Mouse (Mus musculus): Measurements from ENCODE around the gene Ipo11.

The Ipo11 gene

GRCm38 (mm10) chr13:106904637-106905036, 32.1 kb downstream of the Ipo11 start:
- DNase-seq (ENCODE audit: low spot score) = no peak

- no peak for DNase-seq (ENCODE audit: low spot score)
Observed at GRCm38 (mm10) chr13:106894284-106894683, 42.5 kb downstream of the Ipo11 start.

GRCm38 (mm10) chr13:106893701-106894100, 43.1 kb downstream of the Ipo11 start:
- DNase-seq (ENCODE audit: low spot score) = no peak

GRCm38 (mm10) chr13:106893196-106893595, 43.6 kb downstream of the Ipo11 start:
- peak; percentile 87 for DNase-seq (ENCODE audit: low spot score)

- no peak for DNase-seq (ENCODE audit: low spot score)
Observed at GRCm38 (mm10) chr13:106887364-106887763, 49.4 kb downstream of the Ipo11 start.

- DNase-seq (ENCODE audit: low spot score) = no peak
Observed at GRCm38 (mm10) chr13:106884249-106884648, 52.5 kb downstream of the Ipo11 start.

GRCm38 (mm10) chr13:106876278-106876677, 60.5 kb downstream of the Ipo11 start:
- no peak for DNase-seq (ENCODE audit: low spot score)

- DNase-seq (ENCODE audit: low spot score) = peak; percentile 73
Observed at GRCm38 (mm10) chr13:106865547-106865946, 71.2 kb downstream of the Ipo11 start.

- DNase-seq (ENCODE audit: low spot score) = no peak
Observed at GRCm38 (mm10) chr13:106858779-106859178, 78.0 kb downstream of the Ipo11 start.

- no peak for DNase-seq (ENCODE audit: low spot score)
Observed at GRCm38 (mm10) chr13:106856556-106856955, 80.2 kb downstream of the Ipo11 start.

GRCm38 (mm10) chr13:106847534-106847933, 89.2 kb downstream of the Ipo11 start:
- DNase-seq (ENCODE audit: low spot score) = no peak

- DNase-seq (ENCODE audit: low spot score) = no peak
Observed at GRCm38 (mm10) chr13:106844928-106845327, 91.8 kb downstream of the Ipo11 start.

GRCm38 (mm10) chr13:106842542-106842941, 94.2 kb downstream of the Ipo11 start:
- DNase-seq (ENCODE audit: low spot score) = no peak

- peak; percentile 5 for DNase-seq (ENCODE audit: low spot score)
Observed at GRCm38 (mm10) chr13:106838778-106839177, 98.0 kb downstream of the Ipo11 start.

- peak; percentile 3 for DNase-seq (ENCODE audit: low spot score)
Observed at GRCm38 (mm10) chr13:106836527-106836879, 100.3 kb downstream of the Ipo11 start.

GRCm38 (mm10) chr13:106835844-106836526, 100.8 kb downstream of the Ipo11 start:
- DNase-seq (ENCODE audit: low spot score) = peak; percentile 38

GRCm38 (mm10) chr13:106830029-106830428, 106.7 kb downstream of the Ipo11 start:
- DNase-seq (ENCODE audit: low spot score) = no peak

GRCm38 (mm10) chr13:106829327-106829997, 107.3 kb downstream of the Ipo11 start:
- DNase-seq (ENCODE audit: low spot score) = peak; percentile 11

GRCm38 (mm10) chr13:106825618-106826017, 111.1 kb downstream of the Ipo11 start:
- no peak for DNase-seq (ENCODE audit: low spot score)

- no peak for DNase-seq (ENCODE audit: low spot score)
Observed at GRCm38 (mm10) chr13:106823875-106824191, 112.9 kb downstream of the Ipo11 start.

GRCm38 (mm10) chr13:106823121-106823874, 113.5 kb downstream of the Ipo11 start:
- DNase-seq (ENCODE audit: low spot score) = no peak

- DNase-seq (ENCODE audit: low spot score) = no peak
Observed at GRCm38 (mm10) chr13:106820149-106820548, 116.6 kb downstream of the Ipo11 start.

- no peak for DNase-seq (ENCODE audit: low spot score)
Observed at GRCm38 (mm10) chr13:106819749-106820148, 117.0 kb downstream of the Ipo11 start.

Data from c-Kit-positive CD71-positive TER-119-positive erythroid progenitor cells, embryonic 14.5 days (primary cell).